Mouse (Mus musculus) CH12.LX (cell line): ENCODE measurements at regions not wholly inside any gene's neighbourhood (a gene's known extent, or its start where the extent isn't known, plus 50 kb on each side); places are given as distances from the start of the nearest gene placed in this dataset.

Source experiments
- DNase-seq: peaks from one replicate; pipeline ENCODE4 v3.0.0-alpha.2; 2013; ENCODE audit errors: extremely low read depth
- H3K27ac ChIP-seq: 2 replicates; pipeline ENCODE4 v1.5.1; 2012; ENCODE audit warnings: low read depth, mild to moderate bottlenecking, control low read depth, moderate library complexity; ENCODE audit not compliant: insufficient read depth
- H3K27me3 ChIP-seq: replicated peaks from 2 replicates; pipeline ENCODE3; 2012; ENCODE audit warnings: inconsistent platforms
- H3K36me3 ChIP-seq, 2 experiments: replicated peaks in 1 of 2; 2 replicates each; pipeline versions ENCODE3 to v1.6.1; 2012; ENCODE audit warnings: inconsistent platforms in 1 of 2, low read length in 1 of 2, mild to moderate bottlenecking in 1 of 2, mixed read lengths in 1 of 2, moderate library complexity in 1 of 2; ENCODE audit not compliant: control insufficient read depth in 1 of 2, insufficient read depth in 1 of 2
- H3K4me1 ChIP-seq, 2 experiments: 2 replicates each; pipeline ENCODE4 v1.6.1; 2012; ENCODE audit warnings: inconsistent platforms in 1 of 2, moderate library complexity in 1 of 2; ENCODE audit not compliant: insufficient read depth in 2 of 2, control insufficient read depth in 1 of 2
- H3K4me2 ChIP-seq: 2 replicates; pipeline ENCODE4 v1.6.1; 2012; ENCODE audit warnings: low read depth, mild to moderate bottlenecking, control low read depth; ENCODE audit not compliant: poor library complexity, insufficient read depth, severe bottlenecking
- H3K4me3 ChIP-seq, 3 experiments: fragments of 150-350 bp in 1 of 3; sonication (generic) in 1 of 3; replicated peaks in 1 of 3; 2 replicates each; pipeline versions ENCODE3 to v1.5.1; 2011 to 2012; ENCODE audit warnings: low read depth in 2 of 3, low read length in 2 of 3, mild to moderate bottlenecking in 2 of 3, moderate library complexity in 2 of 3, control low read depth in 1 of 3, improper control_type of control experiment in 1 of 3, inconsistent platforms in 1 of 3, mixed read lengths in 1 of 3; ENCODE audit not compliant: poor library complexity in 1 of 3
- H3K79me2 ChIP-seq: replicated peaks from 2 replicates; pipeline ENCODE4 v1.6.1; 2012; ENCODE audit warnings: mild to moderate bottlenecking, moderate library complexity; ENCODE audit not compliant: control insufficient read depth, poor library complexity, insufficient read depth, severe bottlenecking; ENCODE audit errors: extremely low read depth
- H3K9ac ChIP-seq: 2 replicates; pipeline ENCODE4 v1.6.1; 2012; ENCODE audit warnings: low read depth, mild to moderate bottlenecking, control low read depth, moderate library complexity; ENCODE audit not compliant: insufficient read depth
- H3K9me3 ChIP-seq: replicated peaks from 2 replicates; pipeline ENCODE3; 2012; ENCODE audit warnings: low read length, inconsistent platforms, mixed read lengths
- BHLHE40 ChIP-seq: IDR thresholded peaks from 2 replicates; pipeline ENCODE4 v1.6.1; 2011; ENCODE audit warnings: mild to moderate bottlenecking, low read depth, low read length, improper control_type of control experiment
- CHD1 ChIP-seq: IDR thresholded peaks from 2 replicates; pipeline ENCODE4 v1.6.1; 2012; ENCODE audit warnings: low read depth, low read length, improper control_type of control experiment, inconsistent platforms
- CHD2 ChIP-seq: IDR thresholded peaks from 2 replicates; pipeline ENCODE4 v1.6.1; 2011; ENCODE audit warnings: low read length, improper control_type of control experiment
- CTCF ChIP-seq, 2 experiments: IDR thresholded peaks in 1 of 2; conservative IDR thresholded peaks in 1 of 2; 2 replicates each; pipeline ENCODE4 v1.5.1; 2011 to 2012; ENCODE audit warnings: low read depth in 2 of 2, low read length in 2 of 2, improper control_type of control experiment in 1 of 2, inconsistent platforms in 1 of 2, mild to moderate bottlenecking in 1 of 2, moderate library complexity in 1 of 2
- E2F4 ChIP-seq: IDR thresholded peaks from 2 replicates; pipeline ENCODE4 v1.6.1; 2011; ENCODE audit warnings: low read depth, low read length, improper control_type of control experiment; ENCODE audit not compliant: insufficient replicate concordance
- ELF1 ChIP-seq: IDR thresholded peaks from 2 replicates; pipeline ENCODE4 v1.6.1; 2014; ENCODE audit warnings: low read depth, mild to moderate bottlenecking, inconsistent platforms, low read length, improper control_type of control experiment
- EP300 ChIP-seq: IDR thresholded peaks from 2 replicates; pipeline ENCODE4 v1.6.1; 2011; ENCODE audit warnings: low read length, improper control_type of control experiment
- GABPA ChIP-seq: IDR thresholded peaks from 2 replicates; pipeline ENCODE4 v1.6.1; 2012; ENCODE audit warnings: low read depth, low read length, improper control_type of control experiment, inconsistent platforms; ENCODE audit not compliant: insufficient replicate concordance
- HCFC1 ChIP-seq: IDR thresholded peaks from 2 replicates; pipeline ENCODE4 v1.6.1; 2012; ENCODE audit warnings: low read depth, mild to moderate bottlenecking, inconsistent platforms, low read length, improper control_type of control experiment
- IRF4 ChIP-seq: IDR thresholded peaks from 2 replicates; pipeline ENCODE4 v1.6.1; 2014; ENCODE audit warnings: low read depth, mild to moderate bottlenecking, inconsistent platforms, low read length, improper control_type of control experiment
- MAFK ChIP-seq: IDR thresholded peaks from 2 replicates; pipeline ENCODE4 v1.6.1; 2011; ENCODE audit warnings: low read length, improper control_type of control experiment; ENCODE audit not compliant: insufficient replicate concordance
- MAX ChIP-seq: IDR thresholded peaks from 2 replicates; pipeline ENCODE4 v1.6.1; 2011; ENCODE audit warnings: low read length, improper control_type of control experiment
- MEF2A ChIP-seq: IDR thresholded peaks from 2 replicates; pipeline ENCODE4 v1.6.1; 2014; ENCODE audit warnings: low read depth, mild to moderate bottlenecking, inconsistent platforms, low read length, improper control_type of control experiment, borderline replicate concordance
- MYC ChIP-seq: IDR thresholded peaks from 2 replicates; pipeline ENCODE4 v1.6.1; 2011; ENCODE audit warnings: low read depth, mild to moderate bottlenecking, improper control_type of control experiment, low read length
- NRF1 ChIP-seq: IDR thresholded peaks from 2 replicates; pipeline ENCODE4 v1.6.1; 2014; ENCODE audit warnings: low read depth, mild to moderate bottlenecking, inconsistent platforms, low read length, improper control_type of control experiment, moderate library complexity
- POLR2A ChIP-seq: IDR thresholded peaks from 2 replicates; pipeline ENCODE4 v1.6.1; 2011; ENCODE audit warnings: low read depth, mild to moderate bottlenecking, improper control_type of control experiment, low read length
- RCOR1 ChIP-seq: conservative IDR thresholded peaks from 2 replicates; pipeline ENCODE4 v1.6.1; 2012; ENCODE audit warnings: low read depth, mild to moderate bottlenecking, inconsistent platforms, low read length, improper control_type of control experiment
- SIN3A ChIP-seq: IDR thresholded peaks from 2 replicates; pipeline ENCODE4 v1.6.1; 2012; ENCODE audit warnings: low read length, improper control_type of control experiment, inconsistent platforms
- TBP ChIP-seq: conservative IDR thresholded peaks from 2 replicates; pipeline ENCODE4 v1.6.1; 2011; ENCODE audit warnings: low read depth, low read length, improper control_type of control experiment
- TCF12 ChIP-seq: IDR thresholded peaks from 2 replicates; pipeline ENCODE4 v1.6.1; 2014; ENCODE audit warnings: low read depth, mild to moderate bottlenecking, inconsistent platforms, low read length, improper control_type of control experiment
- USF1 ChIP-seq: IDR thresholded peaks from 2 replicates; pipeline ENCODE4 v1.6.1; 2014; ENCODE audit warnings: low read depth, mild to moderate bottlenecking, inconsistent platforms, low read length, improper control_type of control experiment
- USF2 ChIP-seq: conservative IDR thresholded peaks from 2 replicates; pipeline ENCODE4 v1.6.1; 2011; ENCODE audit warnings: low read depth, low read length, improper control_type of control experiment
- ZMIZ1 ChIP-seq: IDR thresholded peaks from 2 replicates; pipeline ENCODE4 v1.6.1; 2012; ENCODE audit warnings: low read depth, mild to moderate bottlenecking, inconsistent platforms, low read length, improper control_type of control experiment
- dilution Hi-C: fragments of 300-500 bp; cut with MboI; formaldehyde crosslinking; loops from 2 replicates; pipeline ENCODE4 v1.14.3; 2020; ENCODE audit warnings: low sequenced_read_pairs; ENCODE audit not compliant: extremely low pct_unique_long_range_greater_than_20kb, extremely low pct_ligation_motif_present
- in situ Hi-C: fragments of 300-500 bp; cut with MboI; formaldehyde crosslinking; loops from 3 replicates; pipeline ENCODE4 v1.14.3; 2019; ENCODE audit warnings: low sequenced_read_pairs, low pct_ligation_motif_present, low pct_unique_long_range_greater_than_20kb, mixed read lengths

DNA sequence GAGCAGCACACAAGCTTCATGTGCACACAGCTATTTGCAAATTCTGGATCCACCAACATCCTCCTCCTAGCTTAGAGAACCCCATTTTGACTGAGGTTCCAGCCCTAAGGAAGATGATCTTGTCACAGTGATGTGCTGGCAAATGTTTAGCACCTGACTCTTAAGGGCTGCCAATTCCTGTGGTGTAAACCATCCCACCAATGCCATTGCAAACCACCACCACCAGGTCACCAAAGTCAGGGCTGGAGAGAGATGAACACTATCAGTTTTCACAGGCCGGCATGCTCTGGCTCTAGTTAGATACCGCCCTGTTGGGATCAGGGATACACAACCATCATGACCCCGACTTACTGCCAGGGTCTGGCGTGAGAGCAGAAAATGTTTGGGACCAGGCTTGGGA is 125.9 kb downstream of the Slc38a6 start:
- dilution Hi-C loops (no loop called here), in situ Hi-C loops (no loop called here)
- H3K9me3 ChIP-seq = no peaks in the 10 kb centered on the region
- no peak for DNase-seq
- no peak overlapping the region for H3K9ac ChIP-seq
- TF ChIP-seq EP300 = no peak
- TF ChIP-seq ZMIZ1 = no peak
- TF ChIP-seq GABPA = no peak
- no peak for TF ChIP-seq HCFC1
- TF ChIP-seq MYC = no peak
- no peak for TF ChIP-seq E2F4
- TF ChIP-seq RCOR1 = no peak
- no peak for TF ChIP-seq NRF1
- TF ChIP-seq MEF2A = no peak
- no peak for TF ChIP-seq POLR2A
- TF ChIP-seq CHD1 = no peak
- TF ChIP-seq USF1 = no peak
- no peak for TF ChIP-seq TBP
- no peak for TF ChIP-seq TCF12
- no peak for TF ChIP-seq SIN3A
- no peak for TF ChIP-seq IRF4
- TF ChIP-seq CHD2 = no peak
- TF ChIP-seq ELF1 = no peak
- no peak for TF ChIP-seq MAFK
- TF ChIP-seq MAX = no peak
- no peak overlapping the region for H3K27ac ChIP-seq
- no peaks in the 10 kb centered on the region for H3K36me3 ChIP-seq
- H3K79me2 ChIP-seq = no peaks in the 10 kb centered on the region
- H3K4me2 ChIP-seq = no peak overlapping the region
- H3K4me1 ChIP-seq = no peaks in the 10 kb centered on the region
- H3K27me3 ChIP-seq = no peaks in the 10 kb centered on the region
- no peak overlapping the region for H3K4me3 ChIP-seq

DNA sequence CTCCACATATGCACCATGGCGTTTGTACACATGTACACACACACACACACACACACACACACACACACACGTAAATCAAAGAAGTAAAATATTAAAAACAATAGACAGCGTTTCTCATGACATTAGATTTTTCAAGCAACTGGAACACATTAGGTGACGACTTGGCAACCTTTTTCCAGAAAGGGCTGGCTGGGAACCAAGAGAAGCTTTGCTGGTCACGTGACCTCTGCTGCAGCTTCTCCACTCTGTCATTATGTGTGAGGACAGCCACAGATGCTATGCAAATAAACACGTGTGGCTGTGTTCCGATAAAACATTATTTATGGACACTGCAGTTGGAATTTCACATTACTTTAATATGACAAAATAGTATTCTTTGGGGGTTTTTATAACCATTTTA is 124.3 kb downstream of the Slc38a6 start:
- H3K27me3 ChIP-seq = no peaks in the 10 kb centered on the region
- no peaks in the 10 kb centered on the region for H3K36me3 ChIP-seq
- no peak overlapping the region for H3K27ac ChIP-seq
- H3K79me2 ChIP-seq = no peaks in the 10 kb centered on the region
- no peak overlapping the region for H3K4me2 ChIP-seq
- no peak for TF ChIP-seq CHD2
- TF ChIP-seq HCFC1 = no peak
- TF ChIP-seq USF2 = peak; percentile 73
- TF ChIP-seq MYC = no peak
- no peak for TF ChIP-seq ELF1
- TF ChIP-seq RCOR1 = no peak
- TF ChIP-seq BHLHE40 = peak; percentile 63
- no peak for TF ChIP-seq CTCF (conservative IDR thresholded peaks at IDR 0.05 in 1 of 2, IDR thresholded peaks at IDR 0.05 in 1 of 2; ENCODE audit: low read depth in 2 of 2, low read length in 2 of 2)
- TF ChIP-seq USF1 = peak; percentile 74
- H3K9me3 ChIP-seq = no peaks in the 10 kb centered on the region
- peaks cover 0 to 3% of the 10 kb centered on the region in 2 experiments; a peak in 2 of 4 replicates for H3K4me1 ChIP-seq
- H3K4me3 ChIP-seq = no peak overlapping the region
- dilution Hi-C loops = no loop called here
- in situ Hi-C loops = no loop called here
- H3K9ac ChIP-seq = no peak overlapping the region
- no peak for DNase-seq
